Mouse (Mus musculus) erythroblast, adult 5-6 weeks (primary cell): Measurements from ENCODE around the gene Olfr823. TPM values are rescaled to one million over a fixed set of nuclear protein-coding genes. Genes with fewer than 3 reads are reported as not detected.
"Not testable (repeated sequence)": the region's sequence is repeated elsewhere in the genome, so short reads cannot be mapped to it uniquely, and the experiment has no call there.

Experiments
- ATAC-seq: replicated peaks from 2 replicates; pipeline ENCODE4 v1.8.0; 2016; ENCODE audit warnings: moderate number of reproducible peaks, mild to moderate bottlenecking, moderate TSS enrichment, inconsistent platforms; ENCODE audit not compliant: poor library complexity, low FRiP score, severe bottlenecking
- total RNA-seq, 2 experiments: library from RNA; stranded (forward) in 1 of 2; stranded (reverse) in 1 of 2; fragments of 150-400 nt in 1 of 2; fragments of 200-764, 138-1000 nt in 1 of 2; gene quantifications; 2 replicates each; pipeline versions ENCODE4 v1.2.3 to v1.2.4; 2015 to 2017; ENCODE audit warnings: low replicate concordance in 2 of 2

Olfr823 gene
- not detected in 2 replicates for total RNA-seq (2015; ENCODE audit: low replicate concordance)
- total RNA-seq (2017; ENCODE audit: low replicate concordance) = not detected in 2 replicates

DNA sequence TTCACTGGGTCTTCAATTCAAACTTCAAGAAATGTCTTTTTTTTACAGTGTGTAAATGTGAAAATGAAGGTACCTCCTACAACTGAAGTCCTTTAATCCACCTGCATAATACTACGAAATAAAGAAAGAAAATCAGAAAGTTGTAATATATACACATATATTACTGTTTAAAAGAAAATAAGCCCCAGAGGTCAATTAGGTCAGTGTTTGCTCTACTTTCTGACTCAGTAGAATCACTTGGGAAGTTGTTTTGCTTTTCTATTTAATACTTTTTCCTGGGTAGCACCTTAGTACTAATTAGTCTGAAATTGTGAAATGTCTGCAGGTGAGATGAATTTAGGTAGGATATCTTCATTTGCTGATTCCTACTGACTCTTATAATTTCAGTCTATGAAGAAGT, at the start of gene Olfr823:
Gene Olfr823, minus strand, starts transcription at position 101 of the 400 bp plus-strand sequence.
- ATAC-seq = not testable (repeated sequence)

DNA sequence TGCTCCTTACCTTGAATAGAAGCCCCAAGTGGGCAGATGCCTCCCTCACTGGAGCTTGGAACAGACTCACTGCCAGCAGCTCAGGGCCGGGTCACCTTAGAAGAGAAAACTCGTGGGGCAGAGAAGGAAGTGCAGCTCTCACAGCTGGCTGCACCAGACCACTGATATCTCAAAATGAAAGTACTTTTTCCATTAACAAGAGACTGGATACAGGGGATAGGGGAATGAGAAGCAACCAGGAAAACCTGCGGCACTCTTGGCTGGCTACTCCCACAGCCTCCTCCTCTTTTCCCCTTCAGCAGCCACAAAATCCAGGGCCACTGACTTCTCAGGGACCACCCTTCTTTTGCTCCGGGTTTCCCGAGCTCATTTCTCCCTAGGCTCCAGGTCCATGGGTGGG, 28.9 kb upstream of the Olfr823 start:
- ATAC-seq = no peak

DNA sequence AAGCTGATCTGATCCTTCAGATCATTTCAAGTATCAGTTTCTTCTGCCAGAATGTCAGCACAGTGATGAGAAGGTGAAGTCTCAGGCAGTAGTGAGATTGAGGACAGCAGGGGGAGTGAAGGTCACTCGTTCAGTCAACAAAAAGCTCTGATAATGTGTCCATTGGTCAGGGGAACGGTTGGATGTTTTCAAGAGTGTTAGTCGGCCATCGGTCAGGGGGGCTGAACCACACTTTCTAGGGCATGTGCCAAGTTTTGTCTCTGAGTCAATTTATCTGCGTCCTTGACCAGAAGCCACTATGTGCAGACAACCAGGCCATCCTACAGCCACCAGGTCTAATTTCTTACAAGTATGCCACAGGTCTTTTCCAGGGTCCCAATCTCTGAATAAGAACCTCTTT, 27.3 kb upstream of the Olfr823 start:
- not testable (repeated sequence) for ATAC-seq

DNA sequence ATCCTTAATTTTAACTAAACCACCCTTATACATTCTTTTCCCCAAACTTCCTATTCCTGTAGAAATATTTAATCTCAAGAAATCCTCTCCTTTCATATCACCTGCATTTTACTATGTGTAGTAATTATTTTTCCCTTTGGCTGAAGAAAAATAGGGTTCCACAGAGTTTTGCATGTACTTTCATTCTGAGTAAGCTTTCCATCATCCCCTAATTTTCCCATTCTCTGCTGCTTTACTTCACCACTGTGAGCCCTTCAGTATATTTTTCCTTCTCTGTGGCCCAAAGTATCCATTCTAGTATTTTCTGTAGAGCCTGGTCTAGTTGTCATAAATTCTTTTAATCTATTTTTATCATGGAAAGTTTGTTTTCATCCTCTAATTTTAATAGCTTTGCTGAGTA, 19.6 kb upstream of the Olfr823 start:
- ATAC-seq = no peak

DNA sequence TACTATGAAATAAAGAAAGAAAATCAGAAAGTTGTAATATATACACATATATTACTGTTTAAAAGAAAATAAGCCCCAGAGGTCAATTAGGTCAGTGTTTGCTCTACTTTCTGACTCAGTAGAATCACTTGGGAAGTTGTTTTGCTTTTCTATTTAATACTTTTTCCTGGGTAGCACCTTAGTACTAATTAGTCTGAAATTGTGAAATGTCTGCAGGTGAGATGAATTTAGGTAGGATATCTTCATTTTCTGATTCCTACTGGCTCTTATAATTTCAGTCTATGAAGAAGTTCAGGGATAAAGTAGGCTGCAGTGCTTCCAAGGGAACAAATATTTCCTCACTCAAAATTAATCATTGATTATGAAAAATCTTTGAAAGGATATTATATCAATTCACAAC, 14.7 kb upstream of the Olfr823 start, which contains the start of gene Olfr824:
Gene Olfr824, minus strand, starts transcription at position 101 of the 400 bp plus-strand sequence.
- ATAC-seq = not testable (repeated sequence)

DNA sequence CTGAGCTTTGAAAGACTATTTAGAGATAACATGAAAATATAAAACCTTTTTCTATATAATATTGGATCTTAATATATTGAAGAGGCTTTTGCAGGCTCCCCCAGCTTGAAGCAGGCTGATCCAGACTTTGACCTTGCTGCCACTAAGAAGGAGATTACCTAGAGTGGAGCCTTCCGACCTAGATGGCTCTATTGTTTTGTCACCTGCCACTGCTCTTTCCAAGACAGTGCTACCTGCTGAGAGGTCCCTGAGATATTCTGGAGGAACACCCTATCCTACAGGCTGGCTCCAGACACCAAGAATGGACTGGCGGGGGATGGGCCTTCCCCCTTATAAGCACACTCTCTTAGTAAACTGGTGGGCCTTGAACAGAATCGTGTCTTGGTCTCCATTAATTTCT, 862 bp upstream of the Olfr823 start:
- not testable (repeated sequence) for ATAC-seq

DNA sequence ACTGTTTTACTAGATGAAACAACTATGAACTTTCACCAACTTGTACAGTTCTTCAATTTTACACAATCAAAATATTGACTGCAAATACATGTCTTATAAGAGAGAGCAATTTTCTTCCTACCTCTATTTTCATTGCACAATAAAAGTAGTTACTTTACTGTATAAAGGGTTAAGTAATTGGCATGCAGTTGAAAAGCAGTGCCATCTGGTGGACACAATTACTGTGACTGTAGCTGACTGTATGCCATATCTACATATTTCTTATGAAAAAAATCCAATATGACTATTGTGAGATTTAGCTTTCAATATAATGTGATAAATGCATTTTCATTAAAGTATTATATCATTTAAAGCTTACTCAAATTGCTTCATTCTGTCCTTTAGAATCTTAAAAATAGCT, 19.1 kb downstream of the Olfr823 start:
- no peak for ATAC-seq

DNA sequence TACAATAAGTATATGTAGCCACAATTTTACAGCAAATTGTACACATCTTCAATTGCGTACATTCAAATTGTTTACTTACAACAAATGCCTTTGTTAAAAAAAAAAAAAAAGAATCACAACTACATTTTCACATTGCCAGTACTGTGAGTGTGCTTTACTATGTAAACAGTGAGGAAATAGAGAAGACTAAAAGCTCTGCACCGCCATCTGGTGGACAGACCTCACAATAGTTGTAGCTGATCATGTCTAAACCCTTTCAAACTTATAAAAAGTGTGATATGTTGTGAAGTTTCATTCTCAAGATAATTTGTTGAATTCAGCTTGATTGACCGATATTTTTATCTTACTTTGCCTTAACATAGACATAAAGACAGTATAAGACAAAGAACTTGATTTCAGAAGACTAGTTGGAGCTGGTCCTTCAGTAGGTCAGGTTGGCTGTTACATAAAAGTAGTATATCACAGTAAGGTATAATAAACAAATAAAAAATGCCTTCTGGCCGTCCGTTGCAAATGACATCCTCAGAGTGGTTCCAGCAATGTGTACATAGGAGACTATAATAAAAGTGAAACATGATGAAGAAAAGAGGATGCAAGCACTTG, 22.2 kb downstream of the Olfr823 start:
- 0 out of 2 replicates have a peak, but pooled peaks have one; percentile 65 for ATAC-seq

DNA sequence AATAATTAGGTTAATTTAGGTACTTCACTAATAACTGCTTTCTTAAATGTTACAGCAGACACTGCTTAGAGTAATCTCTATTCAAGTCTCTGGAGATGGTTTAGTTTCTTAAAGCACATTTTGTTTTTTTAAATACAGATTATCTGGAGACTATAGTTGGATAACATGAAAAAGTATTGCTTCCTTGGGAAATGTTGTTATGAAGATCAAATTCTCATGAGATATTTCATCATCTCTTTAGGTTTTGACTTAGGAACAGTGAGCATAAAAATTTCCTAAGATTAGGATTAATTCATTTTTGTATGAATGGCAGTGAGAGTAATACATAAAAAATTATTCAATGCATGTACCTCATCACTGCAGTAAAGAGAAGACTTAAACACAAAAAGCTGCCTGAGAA, 44.3 kb downstream of the Olfr823 start, which contains the start of gene Olfr822:
Gene Olfr822, plus strand, starts transcription at position 301 of the 400 bp plus-strand sequence.
- ATAC-seq = no peak

Other genes starting within 250 kb of the Olfr823 start
- gene Olfr814, start 235.5 kb downstream of the Olfr823 start, total RNA-seq (2015; ENCODE audit: low replicate concordance) = not detected in 2 replicates
- not detected in 2 replicates for gene Olfr814, start 235.5 kb downstream of the Olfr823 start, total RNA-seq (2017; ENCODE audit: low replicate concordance)
- gene Olfr815, start 209.5 kb downstream of the Olfr823 start, total RNA-seq (2015; ENCODE audit: low replicate concordance) = not detected in 2 replicates
- not detected in 2 replicates for gene Olfr815, start 209.5 kb downstream of the Olfr823 start, total RNA-seq (2017; ENCODE audit: low replicate concordance)
- gene Olfr816, start 199.8 kb downstream of the Olfr823 start, total RNA-seq (2015; ENCODE audit: low replicate concordance) = not detected in 2 replicates
- gene Olfr816, start 199.8 kb downstream of the Olfr823 start, total RNA-seq (2017; ENCODE audit: low replicate concordance) = 0.26 TPM in 1 of 2 replicates, not detected in the other
- not detected in 2 replicates for gene Olfr818, start 166.3 kb downstream of the Olfr823 start, total RNA-seq (2015; ENCODE audit: low replicate concordance)
- 3.1 TPM in 1 of 2 replicates, not detected in the other for gene Olfr818, start 166.3 kb downstream of the Olfr823 start, total RNA-seq (2017; ENCODE audit: low replicate concordance)
- gene Olfr819, start 148.1 kb downstream of the Olfr823 start, total RNA-seq (2015; ENCODE audit: low replicate concordance) = not detected in 2 replicates
- not detected in 2 replicates for gene Olfr819, start 148.1 kb downstream of the Olfr823 start, total RNA-seq (2017; ENCODE audit: low replicate concordance)
- gene Olfr247, start 139.2 kb downstream of the Olfr823 start, total RNA-seq (2015; ENCODE audit: low replicate concordance) = not detected in 2 replicates
- gene Olfr247, start 139.2 kb downstream of the Olfr823 start, total RNA-seq (2017; ENCODE audit: low replicate concordance) = 0.85 TPM in 1 of 2 replicates, not detected in the other
- gene Gm10310, start 130.3 kb downstream of the Olfr823 start, total RNA-seq (2015; ENCODE audit: low replicate concordance) = not detected in 2 replicates
- gene Gm10310, start 130.3 kb downstream of the Olfr823 start, total RNA-seq (2017; ENCODE audit: low replicate concordance) = 0.84 TPM in 1 of 2 replicates, not detected in the other
- gene Olfr820, start 102.8 kb downstream of the Olfr823 start, total RNA-seq (2015; ENCODE audit: low replicate concordance) = not detected in 2 replicates
- not detected in 2 replicates for gene Olfr820, start 102.8 kb downstream of the Olfr823 start, total RNA-seq (2017; ENCODE audit: low replicate concordance)
- gene Olfr821, start 85.0 kb downstream of the Olfr823 start, total RNA-seq (2015; ENCODE audit: low replicate concordance) = not detected in 2 replicates
- gene Olfr821, start 85.0 kb downstream of the Olfr823 start, total RNA-seq (2017; ENCODE audit: low replicate concordance) = not detected in 2 replicates
- not detected in 2 replicates for gene Olfr822, start 44.2 kb downstream of the Olfr823 start, total RNA-seq (2015; ENCODE audit: low replicate concordance)
- gene Olfr822, start 44.2 kb downstream of the Olfr823 start, total RNA-seq (2017; ENCODE audit: low replicate concordance) = not detected in 2 replicates
- not detected in 2 replicates for gene Olfr824, start 14.6 kb upstream of the Olfr823 start, total RNA-seq (2015; ENCODE audit: low replicate concordance)
- not detected in 2 replicates for gene Olfr824, start 14.6 kb upstream of the Olfr823 start, total RNA-seq (2017; ENCODE audit: low replicate concordance)
- gene Olfr825, start 51.4 kb upstream of the Olfr823 start, total RNA-seq (2015; ENCODE audit: low replicate concordance) = not detected in 2 replicates
- gene Olfr825, start 51.4 kb upstream of the Olfr823 start, total RNA-seq (2017; ENCODE audit: low replicate concordance) = not detected in 2 replicates
- not detected in 2 replicates for gene Olfr826, start 68.8 kb upstream of the Olfr823 start, total RNA-seq (2015; ENCODE audit: low replicate concordance)
- gene Olfr826, start 68.8 kb upstream of the Olfr823 start, total RNA-seq (2017; ENCODE audit: low replicate concordance) = not detected in 2 replicates
- gene Olfr827, start 99.0 kb upstream of the Olfr823 start, total RNA-seq (2015; ENCODE audit: low replicate concordance) = not detected in 2 replicates
- gene Olfr827, start 99.0 kb upstream of the Olfr823 start, total RNA-seq (2017; ENCODE audit: low replicate concordance) = not detected in 2 replicates
- not detected in 2 replicates for gene Neurod4, start 164.9 kb upstream of the Olfr823 start, total RNA-seq (2015; ENCODE audit: low replicate concordance)
- gene Neurod4, start 164.9 kb upstream of the Olfr823 start, total RNA-seq (2017; ENCODE audit: low replicate concordance) = not detected in 2 replicates
- 0.77 and 2.7 TPM in 2 replicates for gene Tespa1, start 207.5 kb upstream of the Olfr823 start, total RNA-seq (2015; ENCODE audit: low replicate concordance)
- gene Tespa1, start 207.5 kb upstream of the Olfr823 start, total RNA-seq (2017; ENCODE audit: low replicate concordance) = 2.5 and 3.2 TPM in 2 replicates